Mouse (Mus musculus) MEL (cell line): ENCODE results near the gene Upk1b. TPM values are rescaled to one million over a fixed set of nuclear protein-coding genes. Genes with fewer than 3 reads are reported as not detected.

Source experiments
- DNase-seq: peaks from one replicate; pipeline ENCODE4 v3.0.0; 2011; ENCODE audit warnings: low read depth, low spot score
- H3K27ac ChIP-seq: 2 replicates; pipeline ENCODE4 v1.5.1; 2012; ENCODE audit warnings: low read depth, mild to moderate bottlenecking, control low read depth, low read length, moderate library complexity; ENCODE audit not compliant: control insufficient read depth
- H3K27me3 ChIP-seq, 2 experiments: fragments of 150-350 bp in 1 of 2; sonication (generic) in 1 of 2; 2 replicates each; pipeline ENCODE4 v1.6.1; 2012; ENCODE audit warnings: low read length in 2 of 2, mild to moderate bottlenecking in 2 of 2, improper control_type of control experiment in 1 of 2, moderate library complexity in 1 of 2; ENCODE audit not compliant: insufficient read depth in 2 of 2, control insufficient read depth in 1 of 2
- H3K36me3 ChIP-seq, 2 experiments: 2 replicates each; pipeline ENCODE4 v1.6.1; 2012 to 2014; ENCODE audit warnings: low read length in 2 of 2, improper control_type of control experiment in 1 of 2, inconsistent platforms in 1 of 2, mild to moderate bottlenecking in 1 of 2; ENCODE audit not compliant: insufficient read depth in 2 of 2, control insufficient read depth in 1 of 2
- H3K4me1 ChIP-seq, 2 experiments: fragments of 150-350 bp in 1 of 2; sonication (generic) in 1 of 2; 2 replicates each; pipeline ENCODE4 v1.6.1; 2012; ENCODE audit warnings: low read length in 2 of 2, improper control_type of control experiment in 1 of 2, mild to moderate bottlenecking in 1 of 2; ENCODE audit not compliant: insufficient read depth in 2 of 2, control insufficient read depth in 1 of 2
- H3K4me3 ChIP-seq, 2 experiments: fragments of 150-350 bp in 1 of 2; sonication (generic) in 1 of 2; 2 replicates each; pipeline ENCODE4 v1.5.1; 2012; ENCODE audit warnings: low read depth in 2 of 2, low read length in 2 of 2, mild to moderate bottlenecking in 2 of 2, moderate library complexity in 2 of 2, control low read depth in 1 of 2, improper control_type of control experiment in 1 of 2; ENCODE audit not compliant: control insufficient read depth in 1 of 2, insufficient read depth in 1 of 2
- H3K79me2 ChIP-seq: 2 replicates; pipeline ENCODE4 v1.6.1; 2012; ENCODE audit warnings: mild to moderate bottlenecking, low read length, moderate library complexity; ENCODE audit not compliant: control insufficient read depth, poor library complexity, insufficient read depth
- H3K9ac ChIP-seq: 2 replicates; pipeline ENCODE4 v1.6.1; 2012; ENCODE audit warnings: low read depth, mild to moderate bottlenecking, control low read depth, low read length, moderate library complexity; ENCODE audit not compliant: control insufficient read depth, poor library complexity, severe bottlenecking
- H3K9me3 ChIP-seq: fragments of 150-350 bp; sonication (generic); replicated peaks from 2 replicates; pipeline ENCODE4 v1.6.1; 2012; ENCODE audit warnings: mild to moderate bottlenecking, low read length, improper control_type of control experiment, moderate library complexity; ENCODE audit not compliant: insufficient read depth
- CHD1 ChIP-seq: IDR thresholded peaks from 2 replicates; pipeline ENCODE4 v1.6.1; 2012; ENCODE audit warnings: low read depth, mild to moderate bottlenecking, inconsistent platforms, low read length, improper control_type of control experiment
- CHD2 ChIP-seq: IDR thresholded peaks from 2 replicates; pipeline ENCODE4 v1.6.1; 2011; ENCODE audit warnings: low read length, improper control_type of control experiment
- ELF1 ChIP-seq: IDR thresholded peaks from 2 replicates; pipeline ENCODE4 v1.6.1; 2014; ENCODE audit warnings: low read depth, mild to moderate bottlenecking, inconsistent platforms, low read length, improper control_type of control experiment, moderate library complexity
- EP300 ChIP-seq, 2 experiments: IDR thresholded peaks; 2 replicates each; pipeline ENCODE4 v1.6.1; 2011; ENCODE audit warnings: improper control_type of control experiment in 2 of 2, low read length in 2 of 2, low read depth in 1 of 2, mild to moderate bottlenecking in 1 of 2
- ETS1 ChIP-seq: IDR thresholded peaks from 2 replicates; pipeline ENCODE4 v1.6.1; 2012; ENCODE audit warnings: low read depth, mild to moderate bottlenecking, inconsistent platforms, low read length, improper control_type of control experiment, moderate library complexity
- GABPA ChIP-seq: IDR thresholded peaks from 2 replicates; pipeline ENCODE4 v1.6.1; 2012; ENCODE audit warnings: low read depth, mild to moderate bottlenecking, inconsistent platforms, low read length, improper control_type of control experiment, moderate library complexity
- JUND ChIP-seq: IDR thresholded peaks from 2 replicates; pipeline ENCODE4 v1.6.1; 2011; ENCODE audit warnings: low read depth, mild to moderate bottlenecking, improper control_type of control experiment, low read length
- KAT2A ChIP-seq: conservative IDR thresholded peaks from 2 replicates; pipeline ENCODE4 v1.6.1; 2012; ENCODE audit warnings: low read depth, low read length, improper control_type of control experiment, inconsistent platforms
- MAZ ChIP-seq: IDR thresholded peaks from 2 replicates; pipeline ENCODE4 v1.6.1; 2012; ENCODE audit warnings: low read depth, mild to moderate bottlenecking, inconsistent platforms, low read length, improper control_type of control experiment
- MEF2A ChIP-seq: IDR thresholded peaks from 2 replicates; pipeline ENCODE4 v1.6.1; 2014; ENCODE audit warnings: low read depth, mild to moderate bottlenecking, inconsistent platforms, low read length, improper control_type of control experiment; ENCODE audit not compliant: poor library complexity, insufficient replicate concordance, severe bottlenecking; ENCODE audit errors: extremely low read depth
- MXI1 ChIP-seq: IDR thresholded peaks from 2 replicates; pipeline ENCODE4 v1.6.1; 2011; ENCODE audit warnings: mild to moderate bottlenecking, low read depth, low read length, improper control_type of control experiment
- MYB ChIP-seq: IDR thresholded peaks from 2 replicates; pipeline ENCODE4 v1.6.1; 2011; ENCODE audit warnings: mild to moderate bottlenecking, low read depth, low read length, improper control_type of control experiment
- MYC ChIP-seq: IDR thresholded peaks from 2 replicates; pipeline ENCODE4 v1.6.1; 2011; ENCODE audit warnings: low read depth, mild to moderate bottlenecking, low read length, improper control_type of control experiment, moderate library complexity
- NRF1 ChIP-seq: IDR thresholded peaks from 2 replicates; pipeline ENCODE4 v1.6.1; 2014; ENCODE audit warnings: low read depth, mild to moderate bottlenecking, inconsistent platforms, low read length, improper control_type of control experiment, moderate library complexity; ENCODE audit not compliant: poor library complexity, insufficient read depth, severe bottlenecking
- POLR2A ChIP-seq, 2 experiments: IDR thresholded peaks; 2 replicates each; pipeline ENCODE4 v1.6.1; 2011 to 2012; ENCODE audit warnings: low read length in 2 of 2, mild to moderate bottlenecking in 2 of 2, control low read depth in 1 of 2, improper control_type of control experiment in 1 of 2, low read depth in 1 of 2, moderate library complexity in 1 of 2; ENCODE audit not compliant: control insufficient read depth in 1 of 2, insufficient read depth in 1 of 2, poor library complexity in 1 of 2
- POLR2AphosphoS2 ChIP-seq: IDR thresholded peaks from 2 replicates; pipeline ENCODE4 v1.6.1; 2011; ENCODE audit warnings: low read length, improper control_type of control experiment
- POLR2AphosphoS5 ChIP-seq: IDR thresholded peaks from 2 replicates; pipeline ENCODE4 v1.6.1; 2012; ENCODE audit warnings: low read depth, borderline replicate concordance, mild to moderate bottlenecking, inconsistent platforms, low read length, moderate library complexity, mixed read lengths
- RAD21 ChIP-seq: IDR thresholded peaks from 2 replicates; pipeline ENCODE4 v1.6.1; 2011; ENCODE audit warnings: mild to moderate bottlenecking, low read depth, low read length, improper control_type of control experiment
- RCOR1 ChIP-seq: IDR thresholded peaks from 2 replicates; pipeline ENCODE4 v1.6.1; 2012; ENCODE audit warnings: low read depth, mild to moderate bottlenecking, inconsistent platforms, low read length, improper control_type of control experiment
- SIN3A ChIP-seq: IDR thresholded peaks from 2 replicates; pipeline ENCODE4 v1.6.1; 2012; ENCODE audit warnings: low read length, improper control_type of control experiment, inconsistent platforms
- SMC3 ChIP-seq: IDR thresholded peaks from 2 replicates; pipeline ENCODE4 v1.6.1; 2011; ENCODE audit warnings: low read depth, low read length, improper control_type of control experiment
- TBP ChIP-seq: IDR thresholded peaks from 2 replicates; pipeline ENCODE4 v1.8.0; 2011; ENCODE audit warnings: low read depth, low read length, improper control_type of control experiment
- USF1 ChIP-seq: IDR thresholded peaks from 2 replicates; pipeline ENCODE4 v1.6.1; 2014; ENCODE audit warnings: low read depth, mild to moderate bottlenecking, inconsistent platforms, low read length, improper control_type of control experiment, moderate library complexity
- ZNF384 ChIP-seq: IDR thresholded peaks from 2 replicates; pipeline ENCODE4 v1.6.1; 2012; ENCODE audit warnings: low read depth, mild to moderate bottlenecking, inconsistent platforms, low read length, improper control_type of control experiment
- polyA plus RNA-seq, 2 experiments: library from polyadenylated mRNA; stranded (reverse) in 1 of 2; unstranded in 1 of 2; fragments of >175 nt in 1 of 2; fragments of >200 nt in 1 of 2; gene quantifications; 2 replicates each; pipeline versions ENCODE4 v1.2.1 to v1.2.4; 2012; ENCODE audit warnings: low replicate concordance in 2 of 2, low read depth in 1 of 2; ENCODE audit not compliant: insufficient read length in 2 of 2, insufficient read depth in 1 of 2, missing spikeins in 1 of 2
- total RNA-seq: library from RNA; depleted of rRNA; stranded (reverse); fragments of 300-350 nt; gene quantifications from 2 replicates; pipeline ENCODE4 v1.2.3, GENCODE M21; 2012

Gene Upk1b
- total and polyA plus RNA-seq, 3 experiments = not detected

DNA sequence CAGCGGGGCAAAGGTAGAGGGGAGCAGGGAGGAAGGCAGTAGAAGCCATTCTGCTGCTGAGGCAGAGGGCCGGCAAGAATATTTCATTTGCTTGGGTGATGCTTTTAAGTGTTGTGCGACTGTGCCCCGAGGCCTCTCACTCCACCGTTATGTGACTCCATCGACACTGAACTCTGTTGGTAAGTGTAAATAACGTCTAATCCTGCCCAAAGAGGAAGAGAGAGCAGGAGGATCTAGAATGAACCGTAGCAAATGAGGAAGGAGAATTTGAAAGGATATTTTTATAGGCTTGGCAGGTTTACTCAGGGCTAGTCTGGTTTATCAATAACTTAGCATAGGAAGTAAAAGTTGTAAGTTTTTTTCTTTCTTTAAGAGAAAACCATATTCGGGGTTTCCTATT, 30.6 kb downstream of the Upk1b start:
- Histone ChIP-seq H3K27me3 (no peaks in the 10 kb centered on the region; a peak in 1 of 4 replicates), H3K36me3 (no peaks in the 10 kb centered on the region), H3K79me2 (no peaks in the 10 kb centered on the region), H3K27ac (no peak overlapping the region), H3K4me1 (no peaks in the 10 kb centered on the region), H3K9me3 (no peaks in the 10 kb centered on the region), H3K4me3 (no peak overlapping the region), H3K9ac (no peak overlapping the region)
- no peak for DNase-seq
- TF ChIP-seq MYC (no peak), JUND (no peak), POLR2A (IDR thresholded peaks at IDR 0.05; ENCODE audit: control insufficient read depth in 1 of 2, insufficient read depth in 1 of 2, low read depth in 1 of 2, low read length in 2 of 2, poor library complexity in 1 of 2) (no peak), MXI1 (no peak), POLR2AphosphoS5 (no peak), POLR2AphosphoS2 (no peak), ETS1 (no peak), ELF1 (no peak), CHD2 (no peak), CHD1 (no peak), MEF2A (no peak), EP300 (IDR thresholded peaks at IDR 0.05; ENCODE audit: low read depth in 1 of 2, low read length in 2 of 2) (no peak), NRF1 (no peak), SMC3 (no peak), RAD21 (no peak), TBP (no peak)

DNA sequence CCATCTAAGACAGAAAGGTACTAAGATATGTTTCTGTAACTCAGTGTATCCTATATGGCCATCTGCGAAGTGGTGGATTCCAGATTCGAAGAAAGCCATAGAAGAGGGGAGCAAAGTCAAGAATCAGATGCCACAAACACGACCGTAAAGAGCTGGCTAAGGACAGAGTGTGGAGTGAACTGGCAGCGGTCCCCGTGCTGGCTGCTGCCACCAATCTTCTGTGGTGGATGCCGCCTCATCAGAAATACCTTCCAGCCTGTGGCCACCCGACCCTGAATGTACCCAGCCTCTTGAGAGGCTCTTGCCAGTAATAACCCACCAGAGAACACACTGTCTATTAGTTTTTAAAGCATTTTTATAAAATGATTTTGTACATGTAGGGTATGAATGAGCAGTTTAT, 31.7 kb downstream of the Upk1b start:
- no peak for DNase-seq
- Histone ChIP-seq H3K27ac (no peak overlapping the region), H3K79me2 (no peaks in the 10 kb centered on the region), H3K9me3 (no peaks in the 10 kb centered on the region), H3K36me3 (no peaks in the 10 kb centered on the region), H3K9ac (no peak overlapping the region), H3K27me3 (no peaks in the 10 kb centered on the region; a peak in 2 of 4 replicates), H3K4me3 (no peak overlapping the region), H3K4me1 (no peaks in the 10 kb centered on the region)
- no peak for TF ChIP-seq KAT2A
- no peak for TF ChIP-seq RCOR1
- no peak for TF ChIP-seq ZNF384
- no peak for TF ChIP-seq POLR2A (IDR thresholded peaks at IDR 0.05; ENCODE audit: control insufficient read depth in 1 of 2, insufficient read depth in 1 of 2, low read depth in 1 of 2, low read length in 2 of 2, poor library complexity in 1 of 2)
- no peak for TF ChIP-seq USF1
- no peak for TF ChIP-seq POLR2AphosphoS5
- no peak for TF ChIP-seq GABPA
- TF ChIP-seq MAZ = no peak
- no peak for TF ChIP-seq MYC
- no peak for TF ChIP-seq CHD1
- no peak for TF ChIP-seq MYB
- TF ChIP-seq SIN3A = no peak
- no peak for TF ChIP-seq TBP
